1 mouse cellular context compared by ENCODE assay signal in the genomic region with DNA sequence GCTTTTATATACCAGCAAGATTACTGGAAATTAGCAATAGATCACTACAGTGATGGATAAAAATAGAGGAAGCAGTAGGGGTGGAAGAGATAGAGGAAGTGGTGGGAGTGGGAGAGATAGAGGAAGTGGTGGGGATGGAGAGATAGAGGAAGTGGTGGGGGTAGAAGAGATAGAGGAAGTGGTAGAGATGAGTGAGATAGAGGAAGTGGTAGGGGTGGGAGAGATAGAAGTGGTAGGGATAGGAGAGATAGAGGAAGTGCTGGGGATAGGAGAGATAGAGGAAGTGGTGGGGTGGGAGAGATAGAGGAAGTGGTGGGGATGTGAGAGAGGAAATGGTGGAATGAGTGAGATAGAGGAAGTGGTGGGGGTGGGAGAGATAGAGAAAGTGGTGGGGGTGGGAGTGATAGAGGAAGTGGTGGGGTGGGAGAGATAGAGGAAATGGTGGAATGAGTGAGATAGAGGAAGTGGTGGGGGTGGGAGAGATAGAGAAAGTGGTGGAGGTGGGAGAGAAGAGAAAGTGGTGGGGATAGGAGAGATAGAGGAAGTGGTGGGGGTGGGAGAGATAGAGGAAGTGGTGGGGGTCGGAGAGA.
TF ChIP-seq lines count a peak whose summit lies in the region.

No protein-coding gene starts in this region.

TF ChIP-seq in MEL, 35 proteins besides CTCF, POLR2A, EP300 and RAD21 (continued from another document):
- TF ChIP-seq SMC3 (IDR thresholded peaks at IDR 0.05; ENCODE audit: low read depth, low read length) (no peak), KAT2A (conservative IDR thresholded peaks at IDR 0.05; ENCODE audit: low read depth, low read length) (no peak), MEF2A (IDR thresholded peaks at IDR 0.05; ENCODE audit: extremely low read depth, insufficient replicate concordance, low read depth, low read length, poor library complexity, severe bottlenecking) (no peak), USF1 (IDR thresholded peaks at IDR 0.05; ENCODE audit: low read depth, low read length) (no peak), TCF12 (IDR thresholded peaks at IDR 0.05; ENCODE audit: low read depth, low read length) (peak; percentile 48), ELF1 (IDR thresholded peaks at IDR 0.05; ENCODE audit: low read depth, low read length) (peak; percentile 58; the same call in 1 of the 2 replicates), MAX (IDR thresholded peaks at IDR 0.05; ENCODE audit: low read length) (no peak), BHLHE40 (IDR thresholded peaks at IDR 0.05; ENCODE audit: borderline replicate concordance, low read depth, low read length) (no peak), POLR2AphosphoS5 (IDR thresholded peaks at IDR 0.05; ENCODE audit: borderline replicate concordance, low read depth, low read length) (no peak), ZKSCAN1 (IDR thresholded peaks at IDR 0.05; ENCODE audit: low read depth, low read length) (no peak), NRF1 (IDR thresholded peaks at IDR 0.05; ENCODE audit: insufficient read depth, low read depth, low read length, poor library complexity, severe bottlenecking) (no peak), ZMIZ1 (IDR thresholded peaks at IDR 0.05; ENCODE audit: low read depth, low read length) (no peak)
